Mouse (Mus musculus) hindbrain, embryonic 16.5 days (tissue): ENCODE results near the gene Snrnp27. TPM values are rescaled to one million over a fixed set of nuclear protein-coding genes. Genes with fewer than 3 reads are reported as not detected.

Experiments used
- ATAC-seq: fragments of 200-750 bp; cut with Nextera tagmentation; 2 replicates; pipeline ENCODE4 v1.8.0; 2017; ENCODE audit warnings: moderate TSS enrichment, moderate library complexity
- H3K27ac ChIP-seq: fragments of 300-500 bp; sonication (generic); 2 replicates; pipeline ENCODE4 v1.5.1; 2014; ENCODE audit warnings: low read depth, mild to moderate bottlenecking, control low read depth, low read length, moderate library complexity
- H3K27me3 ChIP-seq: fragments of 300-500 bp; sonication (generic); replicated peaks from 2 replicates; pipeline ENCODE4 v1.6.1; 2014; ENCODE audit warnings: low read length; ENCODE audit not compliant: control insufficient read depth, insufficient read depth
- H3K36me3 ChIP-seq: fragments of 300-500 bp; sonication (generic); 2 replicates; pipeline ENCODE4 v1.6.1; 2014; ENCODE audit warnings: mild to moderate bottlenecking, low read length, moderate library complexity, mixed read lengths; ENCODE audit not compliant: control insufficient read depth, insufficient read depth
- H3K4me1 ChIP-seq: fragments of 300-500 bp; sonication (generic); 2 replicates; pipeline ENCODE4 v1.6.1; 2014; ENCODE audit warnings: low read depth, low read length; ENCODE audit not compliant: control insufficient read depth, insufficient read depth
- H3K4me2 ChIP-seq: fragments of 300-500 bp; sonication (generic); 2 replicates; pipeline ENCODE4 v1.6.1; 2014; ENCODE audit warnings: mild to moderate bottlenecking, low read length, control low read depth, moderate library complexity
- H3K4me3 ChIP-seq: fragments of 300-500 bp; sonication (generic); 2 replicates; pipeline ENCODE4 v1.5.1; 2014; ENCODE audit warnings: mild to moderate bottlenecking, low read length, control low read depth, moderate library complexity
- H3K9ac ChIP-seq: fragments of 300-500 bp; sonication (generic); 2 replicates; pipeline ENCODE4 v1.6.1; 2014; ENCODE audit warnings: low read depth, mild to moderate bottlenecking, control low read depth, low read length, moderate library complexity
- H3K9me3 ChIP-seq: fragments of 300-500 bp; sonication (generic); 2 replicates; pipeline ENCODE4 v1.6.1; 2014; ENCODE audit warnings: mild to moderate bottlenecking, low read length, moderate library complexity; ENCODE audit not compliant: control insufficient read depth
- WGBS: fragments of 180-500 bp; shearing (Covaris S2); extraction: QIAGEN DNeasy Blood & Tissue Kit; methylation state at CpG from one replicate; pipeline ENCODE4 v1.1.7; 2014; 5-methylcytosine and 5-hydroxymethylcytosine counted together
- polyA plus RNA-seq: library from polyadenylated mRNA; unstranded; fragments of >200 nt; fragmentation: Nextera tagmentation; extraction: Ambion mirVana; gene quantifications from 2 replicates; pipeline ENCODE4 v1.2.1, GENCODE M21; 2015

Gene Snrnp27
- polyA plus RNA-seq, 1 experiment from 2014 or later = 81.5 TPM

- Histone ChIP-seq H3K27ac (no peak overlapping the region), H3K9me3 (no peaks in the 10 kb centered on the region), H3K9ac (no peak overlapping the region), H3K4me2 (no peak overlapping the region), H3K4me1 (no peaks in the 10 kb centered on the region), H3K4me3 (no peak overlapping the region), H3K27me3 (no peaks in the 10 kb centered on the region), H3K36me3 (peaks cover 32% of the 10 kb centered on the region)
- WGBS = 90% methylated on average over 10 of the region's 10 CpGs
- ATAC-seq = no peak
Measured at GRCm38 (mm10) chr6:86696213-86696612, 11.9 kb upstream of the Snrnp27 start.

DNA sequence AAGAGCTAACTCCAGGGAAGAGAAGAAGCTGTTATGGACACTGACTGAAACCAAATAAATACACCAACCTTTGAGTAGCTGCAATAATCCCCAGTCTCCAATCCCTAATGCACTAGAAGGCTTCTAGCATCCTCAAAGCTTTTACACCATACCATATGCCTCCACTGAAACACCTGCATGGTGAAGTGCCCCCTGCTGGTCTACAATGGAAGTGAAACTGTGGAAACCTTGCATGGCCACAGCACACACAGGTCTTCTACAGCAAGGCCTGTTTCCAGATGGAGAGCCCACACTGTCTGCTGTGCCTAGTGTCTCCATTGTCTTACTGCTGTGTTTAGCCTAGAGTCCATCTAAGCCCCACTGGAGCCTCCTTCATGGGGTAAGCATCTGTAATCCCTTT, 10.1 kb upstream of the Snrnp27 start:
- Histone ChIP-seq H3K4me2 (no peak overlapping the region), H3K27ac (no peak overlapping the region), H3K9me3 (no peaks in the 10 kb centered on the region), H3K27me3 (no peaks in the 10 kb centered on the region), H3K9ac (no peak overlapping the region), H3K4me3 (no peak overlapping the region), H3K36me3 (peaks cover 28% of the 10 kb centered on the region), H3K4me1 (no peaks in the 10 kb centered on the region)
- ATAC-seq = no peak

GRCm38 (mm10) chr6:86689671-86690070, 5.3 kb upstream of the Snrnp27 start:
- Histone ChIP-seq H3K27me3 (no peaks in the 10 kb centered on the region), H3K9me3 (no peaks in the 10 kb centered on the region), H3K36me3 (peaks cover 11% of the 10 kb centered on the region), H3K9ac (no peak overlapping the region), H3K4me2 (no peak overlapping the region), H3K4me3 (no peak overlapping the region), H3K4me1 (0 out of 2 replicates have a peak, but pooled peaks cover 1% of the 10 kb centered on the region), H3K27ac (no peak overlapping the region)
- no peak for ATAC-seq
- 98% methylated on average over 3 of the region's 3 CpGs for WGBS

- H3K4me1 ChIP-seq = peaks cover 8% of the 10 kb centered on the region; the same call in 1 of the 2 replicates
- no peak for ATAC-seq
- 81% methylated on average over 1 of the region's 1 CpGs for WGBS
- no peaks in the 10 kb centered on the region for H3K27me3 ChIP-seq
- H3K4me2 ChIP-seq = no peak overlapping the region
- no peaks in the 10 kb centered on the region for H3K9me3 ChIP-seq
- no peak overlapping the region for H3K9ac ChIP-seq
- peaks cover 9% of the 10 kb centered on the region for H3K36me3 ChIP-seq
- no peak overlapping the region for H3K4me3 ChIP-seq
- no peak overlapping the region for H3K27ac ChIP-seq
Measured at GRCm38 (mm10) chr6:86686971-86687370, 2.6 kb upstream of the Snrnp27 start.

DNA sequence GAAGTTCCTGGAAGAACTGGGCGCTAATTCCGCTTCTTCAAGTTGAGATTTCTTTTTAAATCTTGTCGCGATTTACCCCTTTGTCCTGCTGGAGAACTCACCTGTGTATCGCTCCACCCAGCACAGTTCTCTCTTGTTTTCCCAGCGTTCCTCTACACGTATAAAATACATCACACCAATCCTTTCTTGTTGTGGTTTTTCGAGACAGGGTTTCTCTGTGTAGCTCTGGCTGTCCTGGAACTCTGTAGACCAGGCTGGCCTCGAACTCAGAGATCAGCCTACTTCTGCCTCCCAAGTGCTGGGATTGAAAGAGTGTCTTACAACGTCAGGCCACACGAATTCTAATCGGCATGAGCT, 311 bp upstream of the Snrnp27 start:
- H3K4me1 ChIP-seq = peaks cover 8% of the 10 kb centered on the region; the same call in 1 of the 2 replicates
- peak overlapping the region; percentile 26; the same call in 1 of the 2 replicates for H3K27ac ChIP-seq
- peak overlapping the region; percentile 57 for H3K4me2 ChIP-seq
- peak overlapping the region; percentile 82 for H3K9ac ChIP-seq
- ATAC-seq = peak; percentile 37; the same call in 1 of the 2 replicates
- peaks cover 19% of the 10 kb centered on the region; the same call in 1 of the 2 replicates for H3K36me3 ChIP-seq
- WGBS = 38% methylated on average over 12 of the region's 12 CpGs
- peak overlapping the region; percentile 72 for H3K4me3 ChIP-seq
- no peaks in the 10 kb centered on the region for H3K9me3 ChIP-seq
- H3K27me3 ChIP-seq = no peaks in the 10 kb centered on the region

DNA sequence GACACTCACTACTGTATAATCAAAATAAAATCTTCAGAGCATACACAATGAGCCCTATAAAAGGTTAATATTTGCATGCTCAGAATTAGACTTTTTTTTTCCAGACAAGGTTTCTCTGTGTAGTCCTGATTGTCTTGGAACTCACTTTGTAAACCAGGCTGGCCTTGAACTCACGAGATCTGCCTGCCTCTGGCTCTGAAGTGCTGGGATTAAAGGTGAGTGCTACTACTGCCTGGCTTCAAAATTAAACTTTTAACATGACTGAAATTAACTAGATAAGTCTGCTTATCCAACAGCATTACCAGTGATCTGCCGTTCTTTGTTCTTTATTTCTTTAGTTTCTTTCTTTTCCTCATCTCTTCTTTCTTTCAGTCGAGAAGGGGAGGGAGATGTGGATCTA, 3.0 kb downstream of the Snrnp27 start:
- WGBS = 93% methylated on average over 3 of the region's 3 CpGs
- H3K4me3 ChIP-seq = no peak overlapping the region
- no peak for ATAC-seq
- no peak overlapping the region for H3K9ac ChIP-seq
- H3K27ac ChIP-seq = no peak overlapping the region
- peaks cover 36% of the 10 kb centered on the region for H3K36me3 ChIP-seq
- no peaks in the 10 kb centered on the region for H3K27me3 ChIP-seq
- no peaks in the 10 kb centered on the region for H3K9me3 ChIP-seq
- H3K4me2 ChIP-seq = no peak overlapping the region
- H3K4me1 ChIP-seq = peaks cover 8% of the 10 kb centered on the region; the same call in 1 of the 2 replicates

GRCm38 (mm10) chr6:86678341-86678740, 6.0 kb downstream of the Snrnp27 start:
- WGBS = 80% methylated on average over 6 of the region's 6 CpGs
- Histone ChIP-seq H3K27ac (no peak overlapping the region), H3K4me2 (no peak overlapping the region), H3K9me3 (no peaks in the 10 kb centered on the region), H3K4me3 (no peak overlapping the region), H3K36me3 (peaks cover 48% of the 10 kb centered on the region), H3K27me3 (no peaks in the 10 kb centered on the region), H3K9ac (no peak overlapping the region), H3K4me1 (0 out of 2 replicates have a peak, but pooled peaks cover 1% of the 10 kb centered on the region)
- ATAC-seq = no peak

- Histone ChIP-seq H3K27ac (no peak overlapping the region), H3K9me3 (no peaks in the 10 kb centered on the region), H3K4me3 (no peak overlapping the region), H3K36me3 (peaks cover 13% of the 10 kb centered on the region), H3K4me1 (peaks cover 24% of the 10 kb centered on the region), H3K4me2 (no peak overlapping the region), H3K27me3 (no peaks in the 10 kb centered on the region), H3K9ac (no peak overlapping the region)
- no peak for ATAC-seq
- 15% methylated on average over 2 of the region's 2 CpGs for WGBS
Measured at GRCm38 (mm10) chr6:86670873-86671272, 13.4 kb downstream of the Snrnp27 start.

GRCm38 (mm10) chr6:86669240-86669727, 15.0 kb downstream of the Snrnp27 start:
- Histone ChIP-seq H3K4me1 (peaks cover 24% of the 10 kb centered on the region), H3K4me3 (peak overlapping the region; percentile 97), H3K27me3 (no peaks in the 10 kb centered on the region), H3K27ac (peak overlapping the region; percentile 71), H3K36me3 (no peaks in the 10 kb centered on the region; the same call in none of the 2 replicates), H3K9ac (peak overlapping the region; percentile 70), H3K4me2 (peak overlapping the region; percentile 93), H3K9me3 (no peaks in the 10 kb centered on the region)
- WGBS = 0% methylated on average over 23 of the region's 37 CpGs
- ATAC-seq = peak; percentile 100
